Mouse (Mus musculus) megakaryocyte-erythroid progenitor cell, adult 5-6 weeks (primary cell): ENCODE results near the gene Csrnp1. TPM values are rescaled to one million over a fixed set of nuclear protein-coding genes. Genes with fewer than 3 reads are reported as not detected.

Experiments used
- ATAC-seq: replicated peaks from 2 replicates; pipeline ENCODE4 v1.8.0; 2016; ENCODE audit warnings: mild to moderate bottlenecking, inconsistent platforms; ENCODE audit not compliant: severe bottlenecking, poor library complexity, low FRiP score, low TSS enrichment
- total RNA-seq, 2 experiments: library from RNA; stranded (forward) in 1 of 2; stranded (reverse) in 1 of 2; fragments of 200-1000, 215-1000 nt in 1 of 2; fragments of >200 nt in 1 of 2; fragmentation: Nextera tagmentation in 1 of 2; gene quantifications; 2 replicates each; pipeline ENCODE4 v1.2.3; 2014 to 2017

Csrnp1 gene
- total RNA-seq, 2 experiments from 2014 or later: 3.1 to 15.6 TPM

GRCm38 (mm10) chr9:119980770-119981182 is 3.7 kb downstream of the Csrnp1 start:
- ATAC-seq: no peak

GRCm38 (mm10) chr9:119979749-119980148 is 4.7 kb downstream of the Csrnp1 start:
- no peak for ATAC-seq

- ATAC-seq: no peak
These were observed 5.5 kb downstream of the Csrnp1 start for GRCm38 (mm10) chr9:119978811-119979441.

- no peak for ATAC-seq
These were observed 6.2 kb downstream of the Csrnp1 start for GRCm38 (mm10) chr9:119978151-119978810.

- ATAC-seq: no peak
These were observed 6.8 kb downstream of the Csrnp1 start for GRCm38 (mm10) chr9:119977557-119978060.

- no peak for ATAC-seq
These were observed 7.5 kb downstream of the Csrnp1 start for GRCm38 (mm10) chr9:119976704-119977556.

GRCm38 (mm10) chr9:119975286-119975685 is 9.2 kb downstream of the Csrnp1 start:
- ATAC-seq: no peak

- no peak for ATAC-seq
These were observed 9.8 kb downstream of the Csrnp1 start for GRCm38 (mm10) chr9:119974609-119975008.

GRCm38 (mm10) chr9:119973869-119974520 is 10.5 kb downstream of the Csrnp1 start:
- ATAC-seq: no peak

- no peak for ATAC-seq
These were observed 11.2 kb downstream of the Csrnp1 start for GRCm38 (mm10) chr9:119973281-119973680.

- ATAC-seq: no peak
These were observed 11.9 kb downstream of the Csrnp1 start for GRCm38 (mm10) chr9:119972582-119972981.

GRCm38 (mm10) chr9:119972166-119972565 is 12.3 kb downstream of the Csrnp1 start:
- no peak for ATAC-seq

- no peak for ATAC-seq
These were observed 13.4 kb downstream of the Csrnp1 start for GRCm38 (mm10) chr9:119970763-119971656.

GRCm38 (mm10) chr9:119970221-119970620 is 14.2 kb downstream of the Csrnp1 start:
- ATAC-seq: no peak

- ATAC-seq: no peak
These were observed 14.6 kb downstream of the Csrnp1 start for GRCm38 (mm10) chr9:119969811-119970210.

- no peak for ATAC-seq
These were observed 18.1 kb downstream of the Csrnp1 start for GRCm38 (mm10) chr9:119966221-119966910.

GRCm38 (mm10) chr9:119965186-119965585 is 19.3 kb downstream of the Csrnp1 start:
- no peak for ATAC-seq

- no peak for ATAC-seq
These were observed 20.3 kb downstream of the Csrnp1 start for GRCm38 (mm10) chr9:119964206-119964605.
